Mouse (Mus musculus) adrenal gland, adult 2 months (tissue): ENCODE measurements around the gene Stradb. TPM values are rescaled to one million over a fixed set of nuclear protein-coding genes. Genes with fewer than 3 reads are reported as not detected.
A peak's percentile ranks its signal among the peaks of the same experiment; 100 is the strongest.

Experiments used
- DNase-seq: peaks from one replicate; pipeline ENCODE4 v3.0.0; 2021
- polyA plus RNA-seq: library from polyadenylated mRNA; depleted of rRNA; stranded (reverse); fragments of >200 nt; gene quantifications from 2 replicates; pipeline ENCODE4 v1.2.3, GENCODE M21; 2012; rRNA removed
- total RNA-seq, 2 experiments: library from RNA; stranded (reverse); gene quantifications; 2 replicates each; pipeline ENCODE4 v1.2.3; 2021

The Stradb gene
- total and polyA plus RNA-seq, 3 experiments = 16.6 to 34.7 (median 25.7) TPM

DNA sequence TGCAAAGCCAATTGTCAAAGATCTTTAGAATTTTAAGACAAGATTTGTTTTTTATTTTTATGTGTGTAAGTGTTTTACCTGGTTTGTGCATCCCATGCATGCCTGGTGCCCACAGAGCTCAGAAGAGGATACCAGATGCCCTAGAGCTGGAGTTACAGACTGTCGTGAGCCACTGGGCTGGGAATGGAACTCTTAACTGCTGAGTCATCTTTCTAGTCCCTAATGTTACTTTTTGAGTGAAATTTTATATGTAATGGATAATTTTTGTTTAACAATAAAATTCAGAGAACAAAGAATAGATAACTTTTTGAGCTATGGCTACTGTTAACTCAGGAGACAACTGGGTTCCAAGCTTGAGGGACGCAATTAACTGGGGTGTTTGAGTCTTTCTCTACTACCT, 13.6 kb upstream of the Stradb start:
- DNase-seq = no peak

DNA sequence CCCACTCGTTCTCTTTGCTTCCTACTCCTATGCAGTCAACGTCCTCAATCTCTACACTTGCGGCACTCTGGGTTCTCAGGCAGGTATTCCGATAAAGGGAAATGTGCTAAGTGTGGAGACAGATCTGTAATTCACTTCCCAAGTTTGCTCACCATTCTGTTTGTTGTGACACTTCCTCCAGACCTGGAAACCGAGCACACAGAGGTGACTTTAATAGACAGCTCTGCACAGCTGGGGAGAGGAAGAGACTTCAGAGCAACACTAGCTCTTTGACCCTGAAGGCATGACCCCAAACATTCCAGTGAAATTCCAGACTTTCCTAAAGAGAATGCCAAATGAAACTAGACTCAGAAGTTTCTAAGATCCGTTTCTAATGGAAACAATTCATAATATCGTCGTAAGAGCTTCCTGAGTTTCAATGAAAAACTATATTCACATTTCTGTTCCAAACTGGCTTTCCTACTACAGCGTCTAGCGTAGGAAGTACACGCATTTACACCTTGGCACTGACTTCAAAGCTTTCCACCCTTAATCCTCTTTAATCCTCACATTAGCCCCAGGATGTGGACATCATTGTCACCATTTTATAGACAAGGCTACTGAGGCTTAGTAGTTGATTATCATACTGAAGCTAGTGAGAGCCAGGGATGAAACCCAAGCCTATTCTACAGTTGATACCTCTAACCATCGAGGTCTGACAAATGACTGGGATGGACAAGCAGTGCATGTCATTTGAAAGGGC, 12.0 kb upstream of the Stradb start:
- DNase-seq = peak; percentile 38

DNA sequence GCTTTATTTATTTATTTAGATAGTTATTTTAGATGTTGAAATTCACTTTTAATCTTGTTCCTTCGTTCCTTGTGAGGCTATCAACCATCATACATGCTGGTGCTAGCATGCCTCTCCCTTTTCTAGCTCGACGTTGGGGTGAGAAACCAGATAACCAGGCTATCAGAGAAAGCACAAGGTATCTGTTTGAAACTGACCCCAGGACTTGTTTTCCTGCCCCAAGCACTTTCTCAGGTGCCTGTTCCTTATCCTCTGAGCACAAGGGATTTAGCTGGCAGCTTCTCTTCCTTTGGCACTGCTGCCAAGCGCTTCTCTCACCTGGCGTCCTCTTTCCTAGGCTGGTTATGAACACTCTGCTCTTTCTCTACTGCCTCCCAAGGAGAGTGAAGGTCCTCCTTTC, 10.9 kb upstream of the Stradb start:
- DNase-seq = no peak

DNA sequence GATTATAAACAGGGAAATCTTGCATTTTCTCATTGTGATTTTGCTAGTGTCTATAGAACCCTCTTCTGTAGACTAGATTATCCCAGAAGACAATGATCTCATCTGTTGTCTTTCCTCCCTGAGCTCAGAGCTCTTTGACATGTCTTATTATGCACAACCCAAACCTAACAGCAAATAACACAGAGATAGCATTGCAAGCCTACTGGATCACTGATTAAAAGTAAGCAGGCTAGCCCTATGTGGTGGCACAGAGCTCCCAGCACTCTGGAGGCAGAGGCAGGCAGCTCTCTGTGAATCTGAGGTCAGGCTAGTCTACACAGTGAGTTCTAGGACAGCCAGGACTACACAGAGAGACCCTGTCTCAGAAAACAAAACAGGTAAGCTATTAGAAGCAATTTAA, 10.5 kb upstream of the Stradb start:
- no peak for DNase-seq

DNA sequence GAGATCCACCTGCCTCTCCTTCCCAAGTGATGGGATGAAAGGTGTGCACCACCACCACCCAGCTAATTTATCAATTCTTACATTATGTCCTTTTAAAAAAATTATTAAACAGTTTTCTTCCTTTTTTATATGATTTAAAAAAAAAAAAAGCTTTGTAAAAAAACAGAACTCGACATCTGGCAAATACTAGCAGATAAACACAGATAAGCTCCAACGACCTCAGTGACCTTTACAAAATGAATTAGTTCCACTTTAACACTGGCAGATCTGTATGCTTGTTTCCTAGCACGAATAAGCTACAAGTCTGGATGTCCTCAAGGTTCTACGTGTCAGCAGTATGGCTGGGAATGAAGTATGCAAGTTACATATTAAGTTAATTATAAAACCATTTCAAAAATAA, 5.8 kb upstream of the Stradb start:
- no peak for DNase-seq

DNA sequence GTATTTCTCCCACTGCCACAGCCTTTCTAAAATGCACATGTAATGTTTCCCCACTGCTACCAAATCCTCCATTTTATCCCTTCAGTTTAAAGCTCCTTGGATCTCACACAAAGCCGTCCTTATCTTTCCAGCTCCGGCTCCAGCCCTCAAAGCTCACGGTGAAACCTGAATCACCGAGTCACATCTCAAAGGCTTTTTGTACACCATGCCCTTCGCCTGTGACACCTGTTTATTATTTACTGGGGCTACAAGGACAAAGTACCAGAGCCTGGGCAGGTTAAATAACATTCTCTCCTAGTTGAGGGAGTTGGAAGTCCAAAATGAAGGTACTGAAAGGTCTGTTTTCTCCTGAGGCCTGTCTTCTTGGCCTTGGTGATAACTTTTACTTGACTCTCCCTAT, 3.3 kb upstream of the Stradb start:
- DNase-seq = no peak

DNA sequence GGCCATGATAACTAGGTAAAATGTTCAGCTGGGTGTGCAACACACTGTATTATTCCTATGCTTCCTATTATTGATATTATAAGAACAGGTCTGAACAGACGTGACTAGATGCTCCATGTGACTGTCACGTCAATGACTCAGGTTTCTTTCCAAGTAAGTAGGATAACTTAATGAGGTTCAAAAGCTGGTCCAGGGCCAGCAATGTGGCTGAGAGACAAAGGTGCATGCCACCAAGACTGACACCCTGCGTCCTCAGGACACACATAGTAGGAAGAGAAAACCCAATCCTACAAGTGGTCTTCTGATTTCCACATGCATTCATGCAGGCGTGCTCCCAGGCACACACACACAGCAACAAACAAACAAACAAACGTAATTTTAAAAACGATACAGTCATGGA, 2.2 kb upstream of the Stradb start:
- no peak for DNase-seq

DNA sequence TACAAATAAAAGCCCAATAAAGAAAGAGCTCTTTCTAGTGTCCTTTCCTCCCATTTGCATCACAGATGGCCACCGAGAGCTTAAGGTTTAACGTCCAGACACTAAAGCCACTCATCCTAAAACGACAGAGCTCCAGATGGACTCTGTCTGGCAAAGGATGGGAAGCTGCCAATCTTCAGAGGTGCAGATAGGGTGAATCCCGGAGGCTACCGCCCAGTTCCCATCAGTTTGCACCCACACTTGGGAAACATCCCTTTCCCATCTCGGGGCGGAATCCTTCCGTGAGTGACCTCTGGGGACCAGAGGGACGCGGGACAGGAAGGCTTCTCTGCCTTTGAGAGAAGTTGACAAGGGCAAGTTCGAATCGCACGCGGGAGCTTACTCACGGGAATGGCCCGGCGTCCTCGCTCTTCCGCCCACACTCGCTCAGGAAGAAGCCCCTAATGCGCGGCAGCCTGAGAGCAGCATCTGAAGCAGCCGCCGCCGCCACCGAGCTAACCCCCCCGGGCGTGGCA, 414 bp upstream of the Stradb start:
- no peak for DNase-seq

DNA sequence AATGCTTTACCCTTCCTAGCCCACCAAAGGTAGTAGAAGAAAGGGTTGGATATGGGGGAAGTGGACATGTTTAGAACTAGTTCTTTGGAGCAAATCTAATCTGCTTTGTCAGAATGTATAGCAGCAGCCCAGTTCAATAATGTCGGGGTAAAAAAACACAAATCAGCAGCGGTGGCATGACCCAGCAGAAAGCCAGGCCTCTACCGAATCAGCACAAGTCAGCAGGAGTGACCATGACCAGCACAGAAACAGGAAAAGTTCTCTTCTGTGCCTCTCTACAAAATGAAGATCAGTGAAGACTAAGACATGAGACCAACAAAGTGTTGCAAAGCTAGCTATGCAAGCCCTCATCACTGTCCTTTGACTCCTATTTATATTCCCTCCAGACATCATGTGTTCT, 9.0 kb downstream of the Stradb start:
- DNase-seq = no peak

DNA sequence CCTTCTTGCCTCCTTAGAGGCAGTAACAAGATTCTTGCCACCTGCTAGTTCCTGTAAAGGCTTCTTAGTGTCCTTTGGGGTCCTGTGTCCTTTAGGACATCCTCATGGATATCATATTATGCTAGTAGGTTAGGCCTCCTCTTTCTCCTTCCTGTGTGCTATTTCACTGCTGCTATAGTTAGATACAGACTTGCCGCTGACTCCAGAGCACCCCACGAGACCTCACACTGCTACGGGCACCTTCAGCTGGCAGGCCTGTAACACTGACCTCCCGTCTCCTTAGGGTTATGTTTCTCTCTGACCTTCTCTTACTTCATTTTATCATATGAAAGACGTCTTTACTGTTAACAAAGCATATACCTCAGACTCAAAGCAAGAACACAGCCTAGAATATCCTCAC, 11.3 kb downstream of the Stradb start:
- DNase-seq = no peak

DNA sequence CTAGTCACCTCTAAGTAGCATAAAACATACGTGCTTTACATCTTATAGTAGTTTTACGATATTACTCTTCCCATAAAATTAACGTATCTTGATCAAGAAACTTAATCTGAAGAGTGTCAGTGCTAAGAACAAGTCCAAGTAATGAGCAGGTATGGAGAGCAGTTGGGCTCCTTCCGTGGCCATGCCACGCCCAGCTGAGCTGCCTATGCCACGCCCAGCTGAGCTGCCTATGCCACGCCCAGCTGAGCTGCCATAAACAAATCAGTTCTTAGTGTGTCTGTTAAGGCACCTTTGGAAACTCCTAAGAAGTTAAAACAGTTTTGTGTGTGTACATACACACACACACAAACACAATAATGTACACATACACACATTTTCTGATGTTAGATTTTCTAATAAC, 19.8 kb downstream of the Stradb start:
- no peak for DNase-seq

DNA sequence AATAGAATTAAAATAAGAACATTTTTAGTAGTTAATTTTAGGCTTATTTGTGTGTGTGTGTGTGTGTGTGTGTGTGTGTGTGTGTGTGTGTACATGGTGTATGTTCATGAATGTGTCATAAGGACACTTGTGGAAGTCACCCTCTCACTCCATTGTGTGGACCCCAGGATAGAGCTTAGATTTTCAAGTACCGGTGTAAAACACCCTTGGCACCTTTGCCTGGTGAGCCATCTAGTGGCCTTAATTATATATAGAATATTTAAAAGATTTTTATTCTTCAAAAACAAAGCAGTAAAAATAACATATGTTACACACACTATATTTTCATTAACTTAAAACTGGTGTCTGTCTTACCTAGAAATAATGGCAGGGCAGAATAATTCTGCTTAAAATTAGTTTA, 20.4 kb downstream of the Stradb start:
- no peak for DNase-seq

DNA sequence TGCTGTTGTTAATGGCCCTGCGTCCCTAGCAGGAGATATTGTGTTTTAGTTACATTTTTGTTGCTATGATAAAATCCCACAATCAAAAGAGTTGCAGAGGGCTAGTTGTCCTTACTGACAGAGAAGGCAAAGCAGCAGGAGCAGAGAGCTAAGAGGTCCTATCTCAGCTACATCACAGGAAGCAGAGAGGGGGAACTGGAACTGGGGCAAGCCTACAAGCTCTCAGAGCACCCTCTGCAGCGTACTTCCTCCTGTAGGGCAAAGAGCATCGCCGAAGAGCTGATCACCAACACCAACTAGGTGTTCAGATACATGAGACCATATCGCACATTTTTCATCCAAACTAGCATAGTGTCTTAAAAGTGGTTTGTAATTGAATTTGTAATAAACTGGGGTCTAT, 22.0 kb downstream of the Stradb start:
- DNase-seq = no peak

DNA sequence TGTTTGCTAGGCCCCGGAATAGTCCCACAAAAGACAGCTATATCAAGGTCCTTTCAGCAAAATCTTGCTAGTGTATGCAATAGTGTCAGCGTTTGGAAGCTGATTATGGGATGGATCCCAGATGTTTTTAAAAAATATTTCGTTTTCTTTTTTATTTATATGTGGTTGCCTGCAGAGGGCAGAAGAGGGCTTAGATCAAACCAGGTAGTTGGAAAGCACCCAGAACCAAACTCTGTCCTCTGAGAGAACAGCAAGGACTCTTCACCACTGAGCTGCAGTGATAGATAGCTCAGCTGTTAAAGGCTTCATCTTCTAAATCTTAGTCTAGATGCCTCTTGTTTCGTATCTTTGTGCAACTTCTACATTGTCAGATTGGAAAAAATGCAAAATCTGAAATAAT, 35.9 kb downstream of the Stradb start:
- peak; percentile 33 for DNase-seq

DNA sequence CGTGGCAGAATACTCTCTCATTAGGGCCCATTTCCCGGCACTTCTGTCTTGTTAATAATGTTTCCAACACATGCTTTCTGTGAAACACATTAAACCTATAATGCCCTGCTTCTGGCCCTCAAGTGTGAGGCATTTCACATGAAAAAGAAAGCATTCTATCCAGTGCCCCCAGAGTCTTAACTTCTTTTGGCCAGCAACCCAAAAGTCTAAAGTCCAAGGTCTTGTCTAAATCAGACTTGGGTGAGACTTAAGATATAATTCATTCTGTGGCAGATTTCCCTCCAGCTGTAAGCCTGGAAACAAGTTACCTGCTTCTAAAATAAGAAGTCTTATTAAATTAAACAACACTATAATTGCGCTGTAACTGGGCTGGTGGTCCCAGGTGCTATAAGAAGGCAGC, 48.2 kb downstream of the Stradb start:
- peak; percentile 11 for DNase-seq

DNA sequence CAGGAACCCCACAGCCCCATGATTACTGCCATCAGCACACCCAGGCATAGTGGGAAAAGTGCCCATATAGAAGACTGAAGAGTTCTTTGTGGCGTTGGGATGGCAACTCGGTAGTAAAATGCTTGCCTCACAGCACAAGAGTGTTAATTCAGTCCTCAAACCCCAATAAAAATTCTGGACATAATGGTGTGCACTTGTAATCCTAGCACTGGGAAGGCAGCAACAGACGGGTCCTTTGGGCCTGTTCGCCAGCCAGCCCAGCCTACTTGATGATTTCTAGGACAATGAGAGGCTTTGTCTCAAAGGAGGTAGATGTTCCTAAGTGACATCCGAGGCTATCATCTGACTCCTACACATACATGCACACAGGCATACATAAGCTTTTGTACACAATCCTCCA, 64.4 kb downstream of the Stradb start:
- no peak for DNase-seq

Other genes starting within 250 kb of the Stradb start
- 10 to 100 TPM; 15.5 to 22.9 TPM for gene Casp8, start 178.1 kb upstream of the Stradb start, total RNA-seq
- 0.74 and 0.89 TPM in 2 replicates for gene Casp8, start 178.1 kb upstream of the Stradb start, polyA plus RNA-seq
- gene Trak2, start 92 bp upstream of the Stradb start, total RNA-seq = 10 to 100 TPM; 57.0 to 68.5 TPM
- 34.4 and 37.4 TPM in 2 replicates for gene Trak2, start 92 bp upstream of the Stradb start, polyA plus RNA-seq
- gene C2cd6, start 121.4 kb downstream of the Stradb start, total RNA-seq = not detected
- not detected in 2 replicates for gene C2cd6, start 121.4 kb downstream of the Stradb start, polyA plus RNA-seq
- 10 to 100 TPM; 18.1 to 25.8 TPM for gene Tmem237, start 146.9 kb downstream of the Stradb start, total RNA-seq
- gene Tmem237, start 146.9 kb downstream of the Stradb start, polyA plus RNA-seq = 1.8 and 2.1 TPM in 2 replicates
- under 1 TPM in 1 of 2 experiments, not detected in 1; 0.37 TPM for gene Mpp4, start 189.9 kb downstream of the Stradb start, total RNA-seq
- 0.51 and 0.62 TPM in 2 replicates for gene Mpp4, start 189.9 kb downstream of the Stradb start, polyA plus RNA-seq